Mouse (Mus musculus) megakaryocyte, embryonic 14.5 days (primary cell): ENCODE measurements around the gene Wdr37.

Experiments
- FLI1 ChIP-seq: IDR thresholded peaks from 2 replicates; pipeline ENCODE4 v1.6.1; 2012; ENCODE audit warnings: low read length, inconsistent platforms, mixed read lengths
- GATA1 ChIP-seq: IDR thresholded peaks from 3 replicates; pipeline ENCODE4 v1.6.1; 2012; ENCODE audit warnings: mixed read lengths, low read length, inconsistent platforms, borderline replicate concordance

DNA sequence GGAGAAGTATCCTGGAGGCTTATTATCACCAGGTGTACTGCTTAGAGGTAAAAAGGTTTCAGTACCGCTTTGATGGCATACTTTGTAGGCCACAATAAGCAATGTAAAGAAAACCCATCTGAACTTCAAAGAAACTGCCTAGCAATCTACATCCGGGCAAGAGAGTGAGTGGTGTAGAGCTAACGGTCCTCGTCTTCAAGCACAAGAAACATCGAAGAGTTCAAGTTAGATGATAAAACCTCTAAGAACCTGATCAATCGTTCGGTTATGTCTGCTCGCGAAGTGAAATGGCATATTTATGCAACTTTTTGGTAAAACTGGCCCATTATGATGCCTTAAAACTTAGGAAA is 1.6 kb downstream of the Wdr37 start:
- TF ChIP-seq GATA1 (no peak), FLI1 (no peak)
